Mouse (Mus musculus) forebrain, embryonic 14.5 days (tissue): ENCODE data around the gene Slc39a11. TPM values are rescaled to one million over a fixed set of nuclear protein-coding genes. Genes with fewer than 3 reads are reported as not detected.

Source experiments
- ATAC-seq: fragments of 200-750 bp; cut with Nextera tagmentation; 2 replicates; pipeline ENCODE4 v1.8.0; 2017; ENCODE audit warnings: mild to moderate bottlenecking, moderate library complexity
- DNase-seq: peaks from one replicate; pipeline ENCODE4 v3.0.0-alpha.2; 2015; ENCODE audit warnings: low spot score
- H3K27ac ChIP-seq: fragments of 300-500 bp; sonication (generic); 2 replicates; pipeline ENCODE4 v1.5.1; 2014; ENCODE audit warnings: low read depth, mild to moderate bottlenecking, control low read depth, low read length, moderate library complexity
- H3K27me3 ChIP-seq: fragments of 300-500 bp; sonication (generic); replicated peaks from 2 replicates; pipeline ENCODE4 v1.6.1; 2014; ENCODE audit warnings: low read length, control low read depth, mixed read lengths; ENCODE audit not compliant: control insufficient read depth, insufficient read depth
- H3K36me3 ChIP-seq: fragments of 300-500 bp; sonication (generic); 2 replicates; pipeline ENCODE4 v1.6.1; 2014; ENCODE audit warnings: low read length, control low read depth; ENCODE audit not compliant: control insufficient read depth, insufficient read depth
- H3K4me1 ChIP-seq: fragments of 300-500 bp; sonication (generic); 2 replicates; pipeline ENCODE4 v1.6.1; 2014; ENCODE audit warnings: antibody characterized with exemption, low read length, control low read depth; ENCODE audit not compliant: control insufficient read depth, insufficient read depth
- H3K4me2 ChIP-seq: fragments of 300-500 bp; sonication (generic); 2 replicates; pipeline ENCODE4 v1.6.1; 2014; ENCODE audit warnings: mild to moderate bottlenecking, control low read depth, low read length
- H3K4me3 ChIP-seq: fragments of 300-500 bp; sonication (generic); 2 replicates; pipeline ENCODE4 v1.5.1; 2014; ENCODE audit warnings: low read depth, low read length, control low read depth
- H3K9ac ChIP-seq: fragments of 300-500 bp; sonication (generic); 2 replicates; pipeline ENCODE4 v1.6.1; 2014; ENCODE audit warnings: mild to moderate bottlenecking, low read length, control low read depth, moderate library complexity
- H3K9me3 ChIP-seq: fragments of 300-500 bp; sonication (generic); replicated peaks from 2 replicates; pipeline ENCODE4 v1.6.1; 2016; ENCODE audit warnings: low read length, control low read depth, mixed read lengths; ENCODE audit not compliant: control insufficient read depth
- WGBS: fragments of 180-500 bp; shearing (Covaris S2); extraction: QIAGEN DNeasy Blood & Tissue Kit; methylation state at CpG from one replicate; pipeline ENCODE4 v1.1.7; 2014; 5-methylcytosine and 5-hydroxymethylcytosine counted together
- polyA plus RNA-seq: library from polyadenylated mRNA; unstranded; fragments of >200 nt; fragmentation: Nextera tagmentation; extraction: Ambion mirVana; gene quantifications from 2 replicates; pipeline ENCODE4 v1.2.1, GENCODE M21; 2014

The Slc39a11 gene
- polyA plus RNA-seq, 1 experiment from 2014 or later, result 29.5 TPM

- no peak overlapping the region for H3K27ac ChIP-seq
- DNase-seq (no peak), ATAC-seq (no peak)
- H3K4me3 ChIP-seq, result no peak overlapping the region
- H3K27me3 ChIP-seq, result no peaks in the 10 kb centered on the region
- H3K4me2 ChIP-seq, result no peak overlapping the region
- no peaks in the 10 kb centered on the region for H3K9me3 ChIP-seq
- H3K36me3 ChIP-seq, result no peaks in the 10 kb centered on the region
- H3K9ac ChIP-seq, result no peak overlapping the region
- peaks cover 18% of the 10 kb centered on the region for H3K4me1 ChIP-seq
- WGBS, result 74% methylated on average over 8 of the region's 8 CpGs
Measured at GRCm38 (mm10) chr11:113274037-113274436, 375.8 kb downstream of the Slc39a11 start.

DNA sequence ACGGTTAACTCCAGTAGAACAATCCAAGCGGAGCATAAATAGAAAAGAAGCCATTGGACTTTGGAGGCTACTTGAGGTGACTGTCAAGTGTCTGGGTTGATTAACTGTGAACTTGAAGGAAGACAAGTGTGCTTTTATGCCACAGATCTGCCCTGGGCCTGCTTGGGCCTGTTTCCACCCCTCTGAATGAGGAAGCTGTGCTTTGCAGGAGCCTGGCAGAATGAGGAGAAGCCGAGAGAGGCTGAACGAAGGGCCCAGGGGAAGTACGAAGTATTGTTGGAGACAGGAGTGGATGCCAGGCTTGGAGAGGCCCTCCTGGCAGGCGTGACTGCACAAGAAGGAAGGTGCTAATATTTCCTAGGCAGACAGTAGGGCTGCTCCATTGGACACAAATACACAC, 378.0 kb downstream of the Slc39a11 start:
- Histone ChIP-seq H3K27ac (peak overlapping the region; percentile 45; the same call in 1 of the 2 replicates), H3K4me1 (peaks cover 10% of the 10 kb centered on the region)
- WGBS, result 48% methylated on average over 6 of the region's 6 CpGs

DNA sequence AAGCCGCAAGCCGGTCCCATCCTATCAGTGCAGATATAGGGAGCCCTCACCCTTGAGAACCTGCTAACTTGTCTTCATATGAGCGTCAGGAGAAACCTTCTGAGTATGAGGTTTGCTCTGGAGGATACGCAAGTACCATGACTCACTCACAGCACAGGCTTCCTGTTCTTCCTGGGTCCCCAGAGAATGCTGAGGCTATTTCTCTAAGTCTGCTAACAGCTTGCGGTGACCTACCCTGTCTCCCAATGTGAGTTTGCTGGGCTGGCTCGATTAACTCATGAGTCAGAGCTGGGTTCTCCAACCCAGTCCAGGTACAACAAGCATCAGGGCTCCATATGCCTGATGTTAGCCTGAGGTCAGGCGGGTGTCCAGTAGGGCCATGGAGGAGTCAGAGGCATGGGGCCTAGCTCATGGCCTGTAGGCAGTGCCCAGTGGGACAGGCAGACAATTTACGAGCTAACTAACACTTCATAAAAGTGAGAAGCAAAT, 381.0 kb downstream of the Slc39a11 start:
- Histone ChIP-seq H3K9ac (no peak overlapping the region), H3K9me3 (no peaks in the 10 kb centered on the region), H3K27ac (no peak overlapping the region), H3K27me3 (no peaks in the 10 kb centered on the region), H3K4me1 (peaks cover 11% of the 10 kb centered on the region), H3K36me3 (no peaks in the 10 kb centered on the region), H3K4me2 (no peak overlapping the region), H3K4me3 (no peak overlapping the region)
- 94% methylated on average over 8 of the region's 8 CpGs for WGBS
- no peak for DNase-seq
- ATAC-seq, result no peak

More for the DNA sequence above, 378.0 kb downstream of the Slc39a11 start:
- Histone ChIP-seq H3K9me3 (no peaks in the 10 kb centered on the region), H3K27me3 (no peaks in the 10 kb centered on the region), H3K9ac (no peak overlapping the region; the same call in 1 of the 2 replicates), H3K4me2 (no peak overlapping the region), H3K4me3 (no peak overlapping the region), H3K36me3 (no peaks in the 10 kb centered on the region)
- ATAC-seq, result peak; percentile 29; the same call in 1 of the 2 replicates
- peak; percentile 37 for DNase-seq

DNA sequence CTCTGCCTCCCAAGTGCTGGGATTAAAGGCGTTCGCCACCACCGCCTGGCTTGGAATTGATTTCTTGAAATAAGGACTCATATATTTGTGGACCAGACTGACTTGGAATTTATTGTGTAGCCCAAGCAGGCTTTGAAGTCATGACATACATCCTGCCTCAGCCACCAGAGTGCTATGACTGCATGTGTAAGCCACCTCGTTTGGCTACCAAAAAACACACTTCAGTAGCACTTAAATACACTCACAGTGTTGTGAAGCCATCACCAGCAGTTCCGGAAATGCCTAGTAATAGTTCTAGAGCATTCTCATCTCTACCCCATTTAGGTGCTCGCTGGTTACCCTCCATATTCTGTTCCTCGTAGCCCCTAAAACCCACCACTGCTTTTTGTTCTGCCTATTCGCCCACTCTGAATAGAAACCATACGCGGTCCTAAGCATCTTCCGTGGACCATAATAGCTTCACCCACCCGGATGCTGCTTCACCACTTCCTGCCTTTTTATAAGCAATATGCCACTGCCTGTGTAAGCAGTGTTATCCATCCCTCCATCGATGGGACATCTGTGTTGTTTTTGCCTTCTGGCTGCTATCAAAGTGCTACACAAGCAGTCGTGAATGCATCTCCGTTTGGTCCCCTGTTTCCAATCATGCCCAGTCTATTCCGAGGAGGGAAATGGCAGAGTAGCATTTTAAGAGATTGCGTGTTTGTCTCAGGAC, 382.2 kb downstream of the Slc39a11 start:
- Histone ChIP-seq H3K9ac (no peak overlapping the region), H3K27me3 (no peaks in the 10 kb centered on the region), H3K36me3 (no peaks in the 10 kb centered on the region), H3K4me1 (peaks cover 13% of the 10 kb centered on the region), H3K4me3 (no peak overlapping the region), H3K4me2 (no peak overlapping the region), H3K9me3 (no peaks in the 10 kb centered on the region), H3K27ac (peak overlapping the region; percentile 52; the same call in 1 of the 2 replicates)
- ATAC-seq (no peak), DNase-seq (peak; percentile 46)
- 77% methylated on average over 17 of the region's 17 CpGs for WGBS

GRCm38 (mm10) chr11:113266706-113267105, 383.2 kb downstream of the Slc39a11 start:
- DNase-seq (peak; percentile 86), ATAC-seq (peak; percentile 87)
- Histone ChIP-seq H3K4me2 (no peak overlapping the region), H3K4me1 (peaks cover 14% of the 10 kb centered on the region), H3K36me3 (no peaks in the 10 kb centered on the region), H3K9me3 (no peaks in the 10 kb centered on the region), H3K9ac (no peak overlapping the region), H3K27ac (peak overlapping the region; percentile 82), H3K27me3 (no peaks in the 10 kb centered on the region), H3K4me3 (no peak overlapping the region)
- 37% methylated on average over 4 of the region's 4 CpGs for WGBS

- ATAC-seq (no peak), DNase-seq (no peak)
- Histone ChIP-seq H3K27me3 (no peaks in the 10 kb centered on the region), H3K36me3 (no peaks in the 10 kb centered on the region), H3K4me1 (peaks cover 16% of the 10 kb centered on the region), H3K27ac (no peak overlapping the region), H3K4me3 (no peak overlapping the region), H3K9ac (no peak overlapping the region), H3K9me3 (no peaks in the 10 kb centered on the region), H3K4me2 (no peak overlapping the region)
- 86% methylated on average over 3 of the region's 3 CpGs for WGBS
Measured at GRCm38 (mm10) chr11:113265567-113265966, 384.3 kb downstream of the Slc39a11 start.

GRCm38 (mm10) chr11:113263971-113264370, 385.9 kb downstream of the Slc39a11 start:
- no peak overlapping the region for H3K4me2 ChIP-seq
- DNase-seq (peak; percentile 50), ATAC-seq (no peak)
- no peaks in the 10 kb centered on the region for H3K27me3 ChIP-seq
- 55% methylated on average over 7 of the region's 7 CpGs for WGBS
- H3K9ac ChIP-seq, result no peak overlapping the region
- peaks cover 16% of the 10 kb centered on the region for H3K4me1 ChIP-seq
- H3K4me3 ChIP-seq, result no peak overlapping the region
- no peaks in the 10 kb centered on the region for H3K9me3 ChIP-seq
- no peaks in the 10 kb centered on the region for H3K36me3 ChIP-seq
- peak overlapping the region; percentile 6; the same call in 1 of the 2 replicates for H3K27ac ChIP-seq

GRCm38 (mm10) chr11:113262062-113262461, 387.8 kb downstream of the Slc39a11 start:
- H3K4me3 ChIP-seq, result no peak overlapping the region
- H3K9me3 ChIP-seq, result no peaks in the 10 kb centered on the region
- H3K9ac ChIP-seq, result no peak overlapping the region
- peaks cover 16% of the 10 kb centered on the region for H3K4me1 ChIP-seq
- WGBS, result 8% methylated on average over 8 of the region's 8 CpGs
- ATAC-seq (peak; percentile 77), DNase-seq (peak; percentile 88)
- H3K27me3 ChIP-seq, result no peaks in the 10 kb centered on the region
- H3K4me2 ChIP-seq, result no peak overlapping the region
- peak overlapping the region; percentile 45 for H3K27ac ChIP-seq
- no peaks in the 10 kb centered on the region for H3K36me3 ChIP-seq

GRCm38 (mm10) chr11:113261421-113261820, 388.5 kb downstream of the Slc39a11 start:
- ATAC-seq (no peak), DNase-seq (no peak)
- Histone ChIP-seq H3K27ac (peak overlapping the region; percentile 45; the same call in 1 of the 2 replicates), H3K36me3 (no peaks in the 10 kb centered on the region), H3K9me3 (no peaks in the 10 kb centered on the region), H3K9ac (no peak overlapping the region), H3K4me1 (peaks cover 16% of the 10 kb centered on the region), H3K4me2 (no peak overlapping the region), H3K4me3 (no peak overlapping the region), H3K27me3 (no peaks in the 10 kb centered on the region)
- WGBS, result 69% methylated on average over 4 of the region's 4 CpGs
